Mouse (Mus musculus) heart, postnatal 36 days (tissue): Measurements from ENCODE around the gene Ccdc158. TPM values are rescaled to one million over a fixed set of nuclear protein-coding genes. Genes with fewer than 3 reads are reported as not detected.
A peak's percentile ranks its signal among the peaks of the same experiment; 100 is the strongest.

Source experiments
- DNase-seq, 2 experiments: peaks; one replicate each; pipeline ENCODE4 v3.0.0; 2021 to 2022
- intact Hi-C: fragments of 180-260 bp; cut with DNase I; formaldehyde crosslinking; loops from one replicate; pipeline ENCODE4 v1.15.1; 2025
- total RNA-seq, 2 experiments: library from RNA; stranded (reverse); gene quantifications; 2 replicates each; pipeline ENCODE4 v1.2.3; 2021

The Ccdc158 gene
- total RNA-seq, result not detected

DNA sequence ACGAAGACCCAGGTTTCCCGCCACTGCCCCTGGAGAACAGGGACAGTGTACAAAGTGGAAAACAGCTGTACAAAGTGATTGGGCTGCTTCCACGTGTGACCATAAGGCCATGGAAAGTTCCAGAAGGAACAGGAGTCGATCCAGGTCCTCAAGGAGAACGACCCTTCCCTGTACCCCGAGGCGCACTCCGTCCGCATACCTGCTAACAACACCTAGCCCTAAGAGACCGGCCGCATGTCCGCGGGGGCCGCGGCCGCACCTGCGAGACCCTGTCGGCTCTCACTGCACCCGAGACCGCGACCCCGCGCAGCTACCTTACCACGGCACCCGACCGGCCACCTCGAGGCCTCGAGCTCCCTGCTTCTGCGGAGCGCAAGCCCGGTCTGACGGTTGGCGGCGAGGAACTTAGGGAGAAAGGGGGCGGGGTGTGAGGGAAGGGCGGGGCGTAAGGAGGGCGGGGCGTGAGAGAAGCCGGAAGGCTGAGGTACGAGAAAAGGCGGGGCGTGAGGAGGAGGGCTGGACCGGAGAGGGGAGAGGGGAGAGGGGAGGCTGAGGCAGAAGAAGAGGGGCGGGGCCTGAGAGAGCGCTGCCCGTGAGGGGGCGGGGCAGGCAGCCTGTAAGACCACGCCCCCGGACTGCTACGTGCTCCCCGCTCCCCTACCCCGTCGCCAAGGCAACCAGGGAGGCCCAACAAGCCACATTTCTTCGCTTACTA is at the start of gene Ccdc158:
Gene Ccdc158 (minus strand): TSS at position 413 of the 715 bp plus-strand sequence.
- intact Hi-C loops, result loop anchor here (5.0 to 10.0 kb wide), 2 partner anchors 197 to 650 kb away; no protein-coding TSS in a partner anchor
- peak; percentile 30 to 36 for DNase-seq

DNA sequence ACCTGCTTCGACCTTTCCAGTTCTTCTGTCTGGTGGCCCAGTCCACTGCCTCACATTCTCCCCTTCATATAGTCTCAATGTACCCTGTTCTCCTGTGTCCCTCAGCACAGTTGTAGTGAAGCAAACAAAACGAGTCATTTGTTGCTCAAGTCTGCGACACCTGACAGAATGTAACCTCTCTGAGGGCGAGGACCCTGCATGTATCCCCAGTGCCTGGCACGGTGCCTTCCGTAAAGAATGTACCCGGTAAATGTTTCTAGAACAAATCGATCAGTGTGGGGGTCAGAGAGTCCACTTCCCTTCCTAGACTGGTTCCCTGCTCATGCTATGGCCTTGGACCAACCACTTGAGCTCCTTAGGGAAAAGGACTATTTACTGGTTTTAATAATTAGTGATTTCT is 46.5 kb upstream of the Ccdc158 start:
- DNase-seq, result no peak
- intact Hi-C loops, result loop anchor here (10.0 kb wide), 2 partner anchors 363 to 603 kb away; no protein-coding TSS in a partner anchor

DNA sequence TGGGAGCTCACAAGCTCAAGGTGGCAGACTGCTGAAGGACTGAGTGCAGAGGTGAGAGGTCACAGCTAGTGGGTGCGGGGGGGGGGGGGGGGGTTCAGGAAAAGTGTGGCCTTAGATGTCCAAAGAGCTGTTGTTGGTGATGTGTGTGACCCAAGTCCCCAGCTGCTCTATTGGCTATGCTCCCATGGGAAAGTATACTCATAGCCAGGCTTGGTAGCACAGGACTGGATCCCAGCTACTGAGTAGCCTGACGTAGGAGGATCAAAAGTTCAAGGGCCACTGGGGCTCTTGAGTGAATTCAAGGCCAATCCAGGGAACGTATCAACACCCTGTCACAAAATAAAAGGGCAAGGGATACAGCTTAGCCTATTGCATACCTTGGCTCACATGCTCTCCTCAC is 43.8 kb upstream of the Ccdc158 start:
- no peak for DNase-seq

DNA sequence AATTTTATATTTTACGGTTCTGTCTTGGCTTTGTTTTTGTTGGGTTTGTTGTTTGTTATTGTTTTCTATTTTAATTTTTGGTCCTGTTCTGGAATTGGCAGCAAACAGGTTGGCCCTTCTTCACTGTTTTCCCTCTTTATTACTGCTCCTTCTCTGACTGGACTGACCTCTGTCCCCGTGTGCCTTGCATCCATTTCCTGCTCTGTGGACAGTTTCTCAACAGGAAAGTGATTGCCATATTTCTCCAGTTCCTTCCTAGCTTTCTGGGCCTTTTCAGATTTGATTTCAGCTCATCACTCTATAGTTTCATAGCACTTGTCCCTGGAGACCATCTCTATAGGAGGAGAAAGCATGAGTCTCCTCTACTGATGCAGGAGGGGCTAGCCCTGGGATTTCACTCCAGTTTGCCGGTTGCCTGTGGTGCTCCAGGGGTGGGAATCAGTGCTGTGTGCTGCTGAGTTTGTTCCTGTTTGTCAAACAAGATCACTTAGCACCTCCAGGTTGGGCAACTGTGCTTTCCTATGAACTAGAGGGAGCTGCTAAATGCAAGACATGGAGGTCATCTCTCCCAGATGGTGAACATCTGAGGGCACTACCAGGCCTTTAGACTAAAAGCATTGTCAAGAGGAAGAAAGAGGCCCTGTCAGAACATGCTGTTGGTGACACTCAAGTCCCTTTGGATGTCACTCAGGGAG is 42.7 kb upstream of the Ccdc158 start:
- intact Hi-C loops, result no loop called here
- DNase-seq, result no peak

More for the DNA sequence above, 43.8 kb upstream of the Ccdc158 start:
- intact Hi-C loops, result no loop called here

DNA sequence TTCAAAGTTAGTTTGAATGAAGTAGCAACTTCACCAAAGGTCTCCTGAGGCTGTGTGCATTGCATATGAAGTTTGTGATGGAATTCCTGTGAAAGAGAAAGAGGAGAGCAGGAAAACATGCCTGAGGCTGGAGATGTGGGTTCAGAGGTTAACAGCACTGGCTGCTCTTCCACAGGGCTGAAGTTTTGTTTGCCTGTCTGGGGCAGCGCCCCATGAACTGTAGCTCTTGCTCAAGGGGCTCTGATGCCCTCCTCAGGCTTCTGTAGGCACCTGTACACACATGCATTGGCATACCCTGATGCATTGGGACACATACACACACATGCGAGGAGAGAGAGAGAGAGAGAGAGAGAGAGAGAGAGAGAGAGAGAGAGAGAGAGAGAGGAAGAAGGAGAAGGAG is 40.8 kb upstream of the Ccdc158 start:
- intact Hi-C loops, result no loop called here
- no peak for DNase-seq

DNA sequence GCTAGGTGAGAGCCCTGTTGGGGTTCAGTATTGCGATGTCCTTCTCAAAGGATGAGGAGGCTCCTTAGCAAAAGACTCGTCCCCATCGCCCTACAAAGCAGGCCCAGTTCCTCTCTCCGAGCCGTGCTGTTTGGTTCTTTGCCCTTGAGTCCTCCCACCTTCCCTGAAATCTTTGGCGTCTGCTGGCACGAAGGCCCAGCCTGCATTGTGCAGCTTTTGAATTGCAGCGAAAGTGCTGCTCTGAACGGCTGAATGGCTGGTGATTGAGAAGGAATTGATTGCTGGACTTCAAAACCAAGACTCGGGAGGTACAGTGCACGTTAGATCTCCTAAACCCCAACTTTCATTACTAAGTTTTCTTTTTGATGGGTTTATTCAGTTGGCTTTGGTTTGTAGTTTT is 40.2 kb upstream of the Ccdc158 start:
- no peak for DNase-seq
- intact Hi-C loops, result no loop called here

DNA sequence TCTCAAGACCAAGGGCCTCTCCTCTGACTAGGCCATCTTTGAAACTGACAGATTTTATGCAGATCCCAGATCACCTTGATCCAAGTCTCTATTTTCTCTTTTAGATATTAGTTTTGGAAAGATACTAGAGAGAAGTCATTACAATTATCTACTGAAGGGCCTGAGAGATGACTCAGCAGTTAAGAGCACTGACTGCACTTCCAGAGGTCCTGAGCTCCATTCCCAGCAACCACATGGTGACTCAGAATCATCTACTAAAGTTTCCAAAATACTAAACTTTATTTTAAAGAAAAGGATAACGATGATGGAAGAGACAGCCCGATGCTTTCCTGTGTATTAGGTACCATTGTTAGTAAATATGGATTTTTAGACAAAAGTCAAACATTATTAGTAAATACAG is 39.8 kb upstream of the Ccdc158 start:
- intact Hi-C loops, result no loop called here

DNA sequence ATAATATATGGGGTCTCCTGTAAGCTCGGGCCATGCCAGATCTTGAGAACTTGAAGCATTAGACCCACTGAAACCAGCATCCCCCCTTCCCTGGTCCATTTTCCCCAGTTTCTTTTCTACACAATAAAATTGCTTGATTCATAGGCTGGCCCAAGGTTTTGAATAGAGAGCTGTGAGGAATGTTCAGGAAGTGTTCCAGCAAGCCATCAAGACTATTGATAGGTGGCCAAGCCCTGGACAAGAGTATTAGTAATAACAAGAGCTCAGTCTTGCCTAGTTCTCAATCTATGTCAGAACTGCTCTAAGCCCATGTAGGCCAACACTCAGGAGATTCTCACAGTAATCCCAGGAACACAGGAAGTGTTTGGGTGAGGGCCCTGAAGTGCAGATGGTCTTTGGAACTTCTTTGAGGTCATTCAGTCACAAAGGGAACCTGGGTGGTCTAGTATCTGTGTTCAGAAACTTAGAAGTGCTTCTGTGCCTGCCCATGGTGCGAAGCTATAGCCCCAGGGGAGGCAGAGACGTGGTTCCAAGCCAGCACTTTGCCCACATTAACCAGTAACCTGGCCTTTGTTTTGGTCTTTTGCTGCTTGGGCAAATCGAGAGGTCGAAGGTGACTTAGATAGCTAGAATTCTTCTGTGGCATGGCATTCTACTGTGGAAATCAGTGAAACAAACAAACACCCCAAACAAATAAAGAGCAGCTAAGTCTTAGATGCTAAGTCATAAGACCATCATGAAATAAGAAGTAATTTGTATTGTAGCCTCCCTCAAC is 37.7 kb upstream of the Ccdc158 start:
- no peak for DNase-seq
- intact Hi-C loops, result no loop called here

More for the DNA sequence above, 39.8 kb upstream of the Ccdc158 start:
- no peak for DNase-seq

DNA sequence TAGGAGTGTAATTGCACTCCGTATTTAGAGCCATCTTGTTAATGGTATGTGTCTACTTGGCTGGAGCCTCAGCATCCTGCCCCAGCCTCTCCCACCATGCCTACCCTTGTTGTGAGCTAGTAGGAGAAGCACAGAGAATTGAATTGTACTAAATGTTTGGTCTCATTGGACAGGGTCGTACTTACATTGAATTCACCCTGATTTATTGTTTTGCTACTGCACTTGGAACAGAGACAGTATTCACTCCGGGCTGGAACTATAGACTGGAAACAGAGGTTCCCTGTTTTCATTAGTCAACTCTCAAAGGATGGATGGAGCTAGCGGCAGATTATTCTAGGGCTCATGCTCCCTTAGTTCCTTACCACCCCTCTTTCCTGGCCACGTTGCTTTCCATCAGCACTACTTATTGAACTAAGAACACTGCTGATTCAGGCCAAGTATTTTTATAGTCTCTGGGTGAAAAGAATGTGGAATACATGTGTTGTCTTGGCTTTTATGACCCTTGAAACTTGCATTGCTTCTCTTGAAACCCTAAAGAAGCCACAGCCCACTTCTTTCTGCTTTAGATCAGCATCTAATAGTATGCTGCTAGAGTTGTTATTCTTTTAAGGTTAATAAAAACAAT is 36.7 kb upstream of the Ccdc158 start:
- intact Hi-C loops, result no loop called here
- no peak for DNase-seq

DNA sequence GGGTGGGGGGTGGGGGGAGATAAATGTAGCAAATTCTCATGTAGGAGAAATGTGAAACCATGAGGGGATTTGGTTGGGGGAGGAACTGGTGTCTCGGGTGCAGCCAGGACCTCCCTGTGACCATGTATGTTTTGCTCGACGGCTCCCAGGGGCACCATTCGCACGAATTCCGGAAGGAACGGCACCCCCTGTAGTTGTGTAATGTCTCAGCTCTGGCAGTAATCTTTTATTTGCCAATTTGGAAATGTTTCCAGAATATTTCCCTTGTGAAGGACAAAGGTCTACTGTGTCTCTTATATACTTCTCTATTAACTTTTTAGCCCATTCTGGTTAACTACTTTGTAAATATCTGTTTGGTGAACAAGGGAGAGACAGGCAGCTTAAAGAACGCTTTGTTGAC is 35.7 kb upstream of the Ccdc158 start:
- intact Hi-C loops, result no loop called here
- DNase-seq, result no peak

DNA sequence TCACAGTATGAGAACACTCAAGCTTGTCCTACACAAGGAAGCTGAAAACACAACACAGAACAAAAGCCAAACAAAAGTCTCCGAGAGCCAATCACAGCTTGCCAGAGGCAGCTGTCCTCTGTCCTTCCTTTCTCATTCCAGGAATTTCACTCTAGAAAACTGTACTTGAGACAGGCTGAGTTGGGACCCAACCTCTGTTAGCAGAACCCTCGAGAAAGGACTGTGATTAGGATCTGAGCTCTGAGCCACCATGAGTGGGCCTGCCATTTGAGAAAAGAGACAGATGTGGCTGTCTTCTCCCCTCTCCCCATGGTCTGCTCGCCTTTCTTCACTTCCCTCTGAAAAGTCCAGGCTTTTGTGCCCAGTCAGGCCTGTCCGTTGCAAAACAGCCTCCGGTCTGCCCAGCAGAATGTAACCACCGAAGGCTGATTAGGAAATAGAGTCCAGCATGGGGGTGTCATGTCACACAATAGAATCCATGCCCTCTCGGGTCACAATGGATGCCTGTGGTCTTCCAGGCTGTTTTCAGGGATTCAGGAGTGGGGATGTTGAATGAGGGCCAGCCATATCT is 32.9 kb upstream of the Ccdc158 start:
- intact Hi-C loops, result no loop called here
- DNase-seq, result no peak

DNA sequence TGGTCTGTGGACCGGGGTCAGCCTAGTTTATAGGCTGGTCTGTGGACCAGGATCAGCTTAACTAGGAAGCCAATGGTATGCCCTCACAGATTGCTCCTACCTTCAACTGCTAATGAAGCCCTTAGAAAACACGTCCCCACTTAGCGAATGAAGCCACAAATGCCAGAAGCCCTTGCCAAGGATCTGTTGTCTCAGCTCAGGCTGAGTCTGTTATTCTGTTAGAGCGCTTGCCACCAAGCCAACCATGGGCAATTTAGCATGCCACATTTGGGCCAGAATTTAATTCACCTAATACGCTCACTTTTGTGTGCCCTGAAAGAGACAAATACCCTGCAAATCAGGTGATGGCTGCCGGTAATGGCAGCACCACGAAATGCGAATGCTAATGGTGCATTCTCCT is 28.6 kb upstream of the Ccdc158 start:
- intact Hi-C loops, result no loop called here
- DNase-seq, result no peak

DNA sequence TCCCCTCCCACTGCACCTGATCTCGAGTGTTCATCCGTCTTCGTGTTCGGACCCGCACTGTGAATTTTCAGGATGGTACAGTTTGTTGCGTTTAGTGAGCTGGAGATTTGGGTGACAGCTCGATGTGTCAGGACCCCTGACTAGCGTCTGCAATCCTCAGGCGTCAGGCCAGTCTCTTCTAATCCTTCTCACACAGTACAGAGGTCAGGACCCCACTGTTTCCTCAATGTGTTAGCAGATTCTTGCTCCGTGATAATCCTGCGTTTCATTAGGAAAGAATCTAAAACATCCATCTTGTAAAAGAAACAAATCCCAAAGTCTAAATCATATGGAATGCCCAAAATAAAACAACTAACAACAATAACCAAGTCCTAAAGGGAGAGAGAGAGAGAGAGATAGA is 26.7 kb upstream of the Ccdc158 start:
- intact Hi-C loops, result no loop called here

DNA sequence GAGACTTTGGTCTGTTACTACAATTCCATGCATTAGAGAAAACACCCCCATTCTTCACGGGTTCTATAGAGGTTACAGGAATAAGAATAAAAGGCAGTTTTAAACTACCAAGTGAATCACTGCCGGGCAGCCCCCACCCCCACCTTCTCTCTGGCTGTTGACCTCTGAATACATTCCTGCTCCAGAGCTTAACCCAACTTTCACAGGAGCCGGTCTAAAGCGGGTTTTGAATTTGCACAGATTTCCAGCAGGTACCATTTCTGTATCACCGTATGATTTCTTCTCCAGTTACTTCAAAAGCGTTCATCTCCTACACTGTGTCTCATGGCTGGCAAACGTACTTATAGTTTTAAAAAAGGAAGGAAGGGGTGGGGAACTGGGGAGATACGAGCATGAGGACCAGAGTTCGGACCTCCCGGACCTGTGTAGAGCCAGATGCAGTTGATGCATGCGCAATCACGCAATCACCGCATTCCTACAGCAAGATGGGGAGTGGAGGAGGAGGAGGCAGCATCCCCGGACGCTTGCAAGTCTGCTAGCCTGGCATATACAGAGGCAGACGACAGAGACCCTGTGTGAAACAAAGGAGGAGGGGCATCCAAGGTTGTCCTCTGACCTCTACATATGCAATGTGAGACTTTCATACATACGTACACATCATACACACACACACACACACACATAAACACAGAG is 23.9 kb upstream of the Ccdc158 start:
- no peak for DNase-seq
- intact Hi-C loops, result no loop called here

More for the DNA sequence above, 26.7 kb upstream of the Ccdc158 start:
- no peak for DNase-seq

DNA sequence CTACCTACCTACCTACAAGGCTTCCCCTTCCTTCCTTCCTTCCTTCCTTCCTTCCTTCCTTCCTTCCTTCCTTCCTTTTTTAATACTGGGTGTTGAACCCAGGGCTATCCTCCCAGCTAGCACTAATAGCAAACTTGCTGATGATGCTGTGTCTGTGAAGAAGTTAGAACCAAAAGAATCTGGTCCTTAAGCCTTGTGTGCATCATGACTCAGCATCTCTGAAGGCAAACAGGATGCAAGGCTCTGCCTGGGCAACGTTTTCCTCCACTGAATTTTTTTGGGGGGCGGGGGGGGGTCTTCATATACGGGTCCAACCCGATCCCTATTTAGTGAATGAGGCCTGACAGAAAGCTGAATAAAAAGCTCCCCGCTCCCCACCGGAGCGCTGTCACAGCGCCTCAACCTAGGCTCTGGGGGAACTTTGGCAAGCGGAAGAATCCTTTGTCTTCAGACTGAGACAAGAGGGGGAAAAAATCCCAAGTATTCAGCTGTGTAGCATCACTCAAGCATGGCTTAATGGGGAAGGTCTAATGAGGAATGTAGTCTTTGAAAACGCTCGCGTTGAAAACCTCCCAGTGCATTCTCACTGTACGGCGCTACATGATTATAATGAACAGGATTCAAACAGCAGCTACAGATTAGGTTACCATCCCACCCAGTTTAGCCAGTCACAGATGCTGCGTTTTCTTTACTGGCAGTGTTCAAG is 23.2 kb upstream of the Ccdc158 start:
- intact Hi-C loops, result no loop called here
- no peak for DNase-seq

DNA sequence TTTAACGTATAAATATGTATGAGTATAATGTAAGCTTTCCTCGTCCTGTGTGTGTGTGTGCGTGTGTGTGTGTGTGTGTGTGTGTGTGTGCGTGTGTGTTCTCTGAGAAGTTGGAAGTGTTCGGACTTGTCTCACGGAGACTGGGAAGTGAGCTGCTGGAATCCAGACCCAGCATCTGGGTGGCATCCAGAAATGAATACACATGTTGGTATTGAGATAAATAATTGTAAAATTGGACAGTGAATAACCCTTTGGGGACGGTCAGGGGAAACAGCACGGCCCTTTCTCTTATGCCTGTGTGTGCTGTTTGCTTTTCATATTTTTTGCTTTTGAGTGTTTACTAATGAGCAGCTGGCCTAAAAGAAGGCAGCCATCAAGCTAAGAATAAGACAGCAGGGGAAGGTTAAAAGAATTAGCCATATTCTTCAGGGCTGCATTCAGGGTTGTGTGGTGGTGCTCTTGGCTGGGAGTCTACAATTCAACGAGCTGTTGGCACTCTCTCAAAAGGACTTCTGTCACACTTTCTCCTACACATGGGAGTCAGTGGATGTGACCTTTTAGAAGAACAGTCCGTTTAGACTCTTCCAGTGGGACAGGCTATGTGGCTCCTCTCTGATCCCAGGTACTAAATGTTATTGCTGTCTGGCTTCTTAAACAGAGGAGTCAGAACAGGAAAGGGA is 19.4 kb upstream of the Ccdc158 start:
- no peak for DNase-seq
- intact Hi-C loops, result no loop called here

DNA sequence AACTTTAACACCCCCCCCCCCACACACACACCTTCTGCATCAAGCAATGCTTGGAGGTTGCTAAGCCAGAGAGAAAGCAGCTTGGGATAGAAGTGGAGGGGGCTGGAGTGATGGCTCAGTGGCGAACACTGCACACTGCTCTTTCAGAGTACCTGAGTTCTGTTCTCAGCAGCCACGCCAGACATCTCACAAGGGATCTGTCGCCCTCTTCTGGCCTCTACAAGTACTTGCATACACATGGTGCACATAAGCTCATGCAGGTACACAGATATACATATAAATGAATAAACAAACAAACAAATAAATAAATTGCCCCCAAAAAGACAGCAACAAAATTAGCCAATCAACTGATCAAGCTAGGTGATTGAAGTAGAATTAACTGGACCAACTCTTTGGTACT is 18.7 kb upstream of the Ccdc158 start:
- intact Hi-C loops, result no loop called here

DNA sequence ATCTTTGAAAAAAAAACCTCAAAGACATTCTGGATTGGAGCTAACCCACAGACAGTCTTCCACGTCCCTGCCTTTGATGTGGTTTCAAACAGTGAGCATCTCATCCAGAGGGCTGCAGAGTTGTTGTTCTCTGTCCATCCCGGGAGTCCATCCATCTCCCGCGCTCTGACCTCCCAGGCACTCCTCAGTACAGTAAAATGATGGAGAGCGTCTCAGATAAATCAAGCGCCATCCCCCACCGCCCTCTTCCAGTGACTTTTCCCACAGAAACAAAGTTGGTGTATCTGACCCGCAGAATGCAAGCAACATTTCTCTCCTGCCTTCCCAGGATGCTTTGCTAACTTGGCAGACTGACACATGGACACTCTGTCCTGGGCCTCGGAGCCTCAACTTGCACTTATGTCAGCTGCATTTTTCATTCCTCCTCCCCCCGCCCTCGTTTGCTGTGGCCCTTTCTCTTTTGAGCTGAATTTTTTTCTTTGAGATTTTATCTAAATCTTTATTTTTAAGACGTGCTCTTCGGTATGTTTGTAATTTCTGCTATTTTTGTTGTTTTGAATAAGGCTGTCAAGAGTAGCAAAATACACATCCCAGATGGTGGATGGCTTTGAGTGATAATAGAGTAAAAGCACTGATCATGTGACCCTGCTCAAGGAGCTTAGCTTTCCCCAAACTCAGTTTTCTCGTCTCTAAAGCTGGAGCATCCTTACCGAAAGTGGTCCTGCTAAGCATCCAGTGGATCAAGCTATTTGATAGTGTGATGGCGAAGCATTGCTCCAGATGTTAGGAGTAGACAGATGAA is 17.3 kb upstream of the Ccdc158 start:
- no peak for DNase-seq
- intact Hi-C loops, result no loop called here

More for the DNA sequence above, 18.7 kb upstream of the Ccdc158 start:
- DNase-seq, result no peak
